Mouse (Mus musculus): ENCODE results near the gene Grm1. TPM values are rescaled to one million over a fixed set of nuclear protein-coding genes. Genes with fewer than 3 reads are reported as not detected.

Gene Grm1
- polyA plus RNA-seq, 1 experiment from 2014 or later: 0.09 TPM

GRCm38 (mm10) chr10:10681048-10681447 lies 401.1 kb downstream of the Grm1 start, which contains the start of gene Gm10944:
TSS of gene Gm10944 (plus strand) at chr10:10681348.
- 90% methylated on average over 1 of the region's 1 CpGs for WGBS
- no peak for ATAC-seq
- no peak within 1 kb of the TSS for H3K4me2 ChIP-seq (ENCODE audit: low read depth, low read length)
- no peak within 1 kb of the TSS for H3K4me3 ChIP-seq (ENCODE audit: low read length)
- no peaks in the 10 kb centered on the region for H3K36me3 ChIP-seq (ENCODE audit: control insufficient read depth, insufficient read depth, low read length)
- no peaks in the 10 kb centered on the region for H3K27me3 ChIP-seq (replicated peaks; ENCODE audit: control insufficient read depth, insufficient read depth, low read length)
- H3K4me1 ChIP-seq (ENCODE audit: control insufficient read depth, insufficient read depth, low read length): no peaks in the 10 kb centered on the region
- H3K27ac ChIP-seq (ENCODE audit: low read length): no peak within 1 kb of the TSS
- H3K9me3 ChIP-seq (ENCODE audit: control insufficient read depth, low read length): no peaks in the 10 kb centered on the region
- no peak within 1 kb of the TSS for H3K9ac ChIP-seq (ENCODE audit: low read depth, low read length)

GRCm38 (mm10) chr10:10659976-10660375 lies 422.2 kb downstream of the Grm1 start:
- Histone ChIP-seq H3K4me1 (ENCODE audit: control insufficient read depth, insufficient read depth, low read length) (no peaks in the 10 kb centered on the region), H3K9ac (ENCODE audit: low read depth, low read length) (no peak overlapping the region), H3K4me2 (ENCODE audit: low read depth, low read length) (no peak overlapping the region), H3K27me3 (replicated peaks; ENCODE audit: control insufficient read depth, insufficient read depth, low read length) (no peaks in the 10 kb centered on the region), H3K9me3 (ENCODE audit: control insufficient read depth, low read length) (no peaks in the 10 kb centered on the region), H3K27ac (ENCODE audit: low read length) (no peak overlapping the region), H3K36me3 (ENCODE audit: control insufficient read depth, insufficient read depth, low read length) (no peaks in the 10 kb centered on the region), H3K4me3 (ENCODE audit: low read length) (no peak overlapping the region)
- ATAC-seq: no peak
- WGBS: 74% methylated on average over 3 of the region's 3 CpGs

GRCm38 (mm10) chr10:10659161-10659560 lies 423.0 kb downstream of the Grm1 start:
- no peak overlapping the region for H3K9ac ChIP-seq (ENCODE audit: low read depth, low read length)
- no peaks in the 10 kb centered on the region for H3K4me1 ChIP-seq (ENCODE audit: control insufficient read depth, insufficient read depth, low read length)
- H3K4me3 ChIP-seq (ENCODE audit: low read length): no peak overlapping the region
- WGBS: 88% methylated on average over 3 of the region's 3 CpGs
- no peaks in the 10 kb centered on the region for H3K27me3 ChIP-seq (replicated peaks; ENCODE audit: control insufficient read depth, insufficient read depth, low read length)
- no peak overlapping the region for H3K4me2 ChIP-seq (ENCODE audit: low read depth, low read length)
- H3K36me3 ChIP-seq (ENCODE audit: control insufficient read depth, insufficient read depth, low read length): no peaks in the 10 kb centered on the region
- H3K27ac ChIP-seq (ENCODE audit: low read length): no peak overlapping the region
- ATAC-seq: no peak
- H3K9me3 ChIP-seq (ENCODE audit: control insufficient read depth, low read length): no peaks in the 10 kb centered on the region

- H3K4me3 ChIP-seq (ENCODE audit: low read length): no peak overlapping the region
- no peak for ATAC-seq
- no peaks in the 10 kb centered on the region for H3K27me3 ChIP-seq (replicated peaks; ENCODE audit: control insufficient read depth, insufficient read depth, low read length)
- H3K36me3 ChIP-seq (ENCODE audit: control insufficient read depth, insufficient read depth, low read length): no peaks in the 10 kb centered on the region
- no peak overlapping the region for H3K9ac ChIP-seq (ENCODE audit: low read depth, low read length)
- H3K9me3 ChIP-seq (ENCODE audit: control insufficient read depth, low read length): no peaks in the 10 kb centered on the region
- no peak overlapping the region for H3K4me2 ChIP-seq (ENCODE audit: low read depth, low read length)
- no peaks in the 10 kb centered on the region for H3K4me1 ChIP-seq (ENCODE audit: control insufficient read depth, insufficient read depth, low read length)
- H3K27ac ChIP-seq (ENCODE audit: low read length): no peak overlapping the region
- 81% methylated on average over 4 of the region's 4 CpGs for WGBS
Observed at GRCm38 (mm10) chr10:10656621-10657020, 425.5 kb downstream of the Grm1 start.

- Histone ChIP-seq H3K4me2 (ENCODE audit: low read depth, low read length) (no peak overlapping the region), H3K9me3 (ENCODE audit: control insufficient read depth, low read length) (no peaks in the 10 kb centered on the region), H3K4me3 (ENCODE audit: low read length) (no peak overlapping the region), H3K27ac (ENCODE audit: low read length) (no peak overlapping the region), H3K36me3 (ENCODE audit: control insufficient read depth, insufficient read depth, low read length) (no peaks in the 10 kb centered on the region), H3K27me3 (replicated peaks; ENCODE audit: control insufficient read depth, insufficient read depth, low read length) (no peaks in the 10 kb centered on the region), H3K4me1 (ENCODE audit: control insufficient read depth, insufficient read depth, low read length) (no peaks in the 10 kb centered on the region), H3K9ac (ENCODE audit: low read depth, low read length) (no peak overlapping the region)
- ATAC-seq: no peak
Observed at GRCm38 (mm10) chr10:10655991-10656390, 426.2 kb downstream of the Grm1 start.

Other genes with a start within 250 kb of the Grm1 start
- 9.3 and 9.6 TPM in 2 replicates for gene Shprh, start 67.1 kb upstream of the Grm1 start, polyA plus RNA-seq (2015; fragmentation: Nextera tagmentation; extraction: Ambion mirVana)
- 20.2 and 21.2 TPM in 2 replicates for gene Fbxo30, start 199.0 kb upstream of the Grm1 start, polyA plus RNA-seq (2015; fragmentation: Nextera tagmentation; extraction: Ambion mirVana)

Measured in intestine, embryonic 16.5 days (tissue).